9 mouse cellular contexts compared by ENCODE assay signal in genomic region chr19:6297641-6298040, GRCm38 (mm10). TPM values are rescaled to one million over a fixed set of nuclear protein-coding genes. Genes with fewer than 3 reads are reported as not detected.
DNase-seq lines count a peak whose midpoint lies in the region; ATAC-seq and TF ChIP-seq lines count a peak whose summit lies in the region.
"Had no signal": no experiment of that assay in that cellular context is flagged by ENCODE, and none has a peak within 500 bp of the region (broad histone marks: within the 10 kb centered on the region; RNA-seq: fewer than 3 reads in every experiment).

No protein-coding gene starts in this region.

- H3K27ac ChIP-seq in brown adipose tissue, adult 24 weeks (replicated peaks; ENCODE audit: low read depth, low read length) = peak overlapping the region; percentile 97
- H3K27ac ChIP-seq in intestine, postnatal 0 days (ENCODE audit: low read depth, low read length) = peak overlapping the region; percentile 46
- H3K27ac ChIP-seq in forebrain, postnatal 0 days (ENCODE audit: low read depth, low read length) = no peak overlapping the region
- H3K27ac ChIP-seq: embryonic facial prominence, embryonic 12.5 days had no signal

- no peaks in the 10 kb centered on the region for H3K9me3 ChIP-seq in intestine, postnatal 0 days (ENCODE audit: control insufficient read depth)
- H3K9me3 ChIP-seq in forebrain, postnatal 0 days (ENCODE audit: low read length) = no peaks in the 10 kb centered on the region
- H3K9me3 ChIP-seq: embryonic facial prominence, embryonic 12.5 days had no signal

- H3K9ac ChIP-seq in intestine, postnatal 0 days (ENCODE audit: low read depth, low read length) = no peak overlapping the region
- H3K9ac ChIP-seq in forebrain, postnatal 0 days = no peak overlapping the region
- H3K9ac ChIP-seq: embryonic facial prominence, embryonic 12.5 days had no signal

- TF ChIP-seq CTCF in intestine, postnatal 0 days (IDR thresholded peaks at IDR 0.05; ENCODE audit: low read depth) = no peak
- TF ChIP-seq CTCF in forebrain, postnatal 0 days (IDR thresholded peaks at IDR 0.05; ENCODE audit: low read depth) = no peak

- H3K27me3 ChIP-seq in intestine, postnatal 0 days (replicated peaks; ENCODE audit: control insufficient read depth, insufficient read depth, low read length) = no peaks in the 10 kb centered on the region
- no peaks in the 10 kb centered on the region for H3K27me3 ChIP-seq in splenic B cell, adult 2 months (ENCODE audit: control insufficient read depth, insufficient read depth, low read length, poor library complexity, severe bottlenecking)
- H3K27me3 ChIP-seq in forebrain, postnatal 0 days (ENCODE audit: insufficient read depth, low read length) = no peaks in the 10 kb centered on the region
- H3K27me3 ChIP-seq: embryonic facial prominence, embryonic 12.5 days had no signal

- DNase-seq in urinary bladder, adult 18-20 months (ENCODE audit: low spot score in 2 of 2) = peak; percentile 57 to 84
- DNase-seq in urinary bladder, postnatal 10 days (ENCODE audit: low spot score) = no peak
- peak; percentile 42 for DNase-seq in splenic B cell, adult 2 months (ENCODE audit: low read depth, low spot score)
- DNase-seq in layer of hippocampus, adult 8-10 months (ENCODE audit: low spot score in 2 of 2) = no peak
- DNase-seq in right cerebral cortex, postnatal 36 days (ENCODE audit: low spot score in 2 of 2) = no peak
- DNase-seq in forebrain, postnatal 0 days = no peak

- H3K36me3 ChIP-seq in intestine, postnatal 0 days (ENCODE audit: control insufficient read depth, insufficient read depth) = peaks cover 65% of the 10 kb centered on the region
- peaks cover 15% of the 10 kb centered on the region for H3K36me3 ChIP-seq in splenic B cell, adult 2 months (ENCODE audit: control insufficient read depth, insufficient read depth, low read length, poor library complexity, severe bottlenecking)
- H3K36me3 ChIP-seq in forebrain, postnatal 0 days (ENCODE audit: insufficient read depth) = peaks cover 63% of the 10 kb centered on the region

- H3K4me2 ChIP-seq in intestine, postnatal 0 days (replicated peaks; ENCODE audit: low read depth) = no peak overlapping the region
- H3K4me2 ChIP-seq in forebrain, postnatal 0 days (ENCODE audit: low read depth) = no peak overlapping the region
- H3K4me2 ChIP-seq: embryonic facial prominence, embryonic 12.5 days had no signal

- peaks cover 81% of the 10 kb centered on the region for H3K4me1 ChIP-seq in brown adipose tissue, adult 24 weeks (ENCODE audit: control insufficient read depth, insufficient read depth, insufficient read length, low read length)
- H3K4me1 ChIP-seq in intestine, postnatal 0 days (replicated peaks; ENCODE audit: control insufficient read depth, insufficient read depth, low read length) = no peaks in the 10 kb centered on the region; the same call in 1 of the 2 replicates
- no peaks in the 10 kb centered on the region for H3K4me1 ChIP-seq in forebrain, postnatal 0 days (ENCODE audit: insufficient read depth)
- H3K4me1 ChIP-seq: embryonic facial prominence, embryonic 12.5 days had no signal

- 73% methylated on average over 9 of the region's 9 CpGs for WGBS in intestine, postnatal 0 days
- 92% methylated on average over 9 of the region's 9 CpGs for WGBS in forebrain, postnatal 0 days

- peak; percentile 55 for ATAC-seq in intestine, postnatal 0 days
- no peak for ATAC-seq in forebrain, postnatal 0 days

- no peak overlapping the region for H3K4me3 ChIP-seq in brown adipose tissue, adult 24 weeks (ENCODE audit: insufficient read depth, low read depth, low read length)
- no peak overlapping the region for H3K4me3 ChIP-seq in intestine, postnatal 0 days (ENCODE audit: low read depth, low read length)
- H3K4me3 ChIP-seq in forebrain, postnatal 0 days (ENCODE audit: low read depth, low read length) = no peak overlapping the region
- H3K4me3 ChIP-seq: embryonic facial prominence, embryonic 12.5 days had no signal

RNA-seq across cellular contexts. Expression of gene Cdc42bpg, which starts 8.6 kb away (rescaled TPM):
- 2.5 and 2.8 TPM in 2 replicates for polyA plus RNA-seq in brown adipose tissue, adult 24 weeks (2012; ENCODE audit: insufficient read depth, insufficient read length, missing spikeins)
- polyA plus RNA-seq in intestine, postnatal 0 days (2015; fragmentation: Nextera tagmentation; extraction: Ambion mirVana) = 1.8 and 2.3 TPM in 2 replicates
- 1 to 10 TPM; 5.9 to 9.5 (median 6.5) TPM for total RNA-seq in layer of hippocampus, adult 8-10 months (2022)
- 3.1 and 4.7 TPM in 2 replicates for total RNA-seq in forebrain, postnatal 0 days (2014; rRNA removed)
- polyA plus RNA-seq in forebrain, postnatal 0 days (2015; fragmentation: Nextera tagmentation; extraction: Ambion mirVana) = 0.11 and 0.23 TPM in 2 replicates

RNA-seq across cellular contexts. Expression of gene Ehd1, which starts 21.1 kb away (rescaled TPM):
- 39.6 and 42.8 TPM in 2 replicates for polyA plus RNA-seq in brown adipose tissue, adult 24 weeks (2012; ENCODE audit: insufficient read depth, insufficient read length, missing spikeins)
- 177 and 201 TPM in 2 replicates for polyA plus RNA-seq in intestine, postnatal 0 days (2015; fragmentation: Nextera tagmentation; extraction: Ambion mirVana)
- total RNA-seq in layer of hippocampus, adult 8-10 months (2022) = 10 to 100 TPM; 59.1 to 76.4 (median 70.3) TPM
- total RNA-seq in forebrain, postnatal 0 days (2014; rRNA removed) = 91.9 and 120 TPM in 2 replicates
- 69.9 and 75.4 TPM in 2 replicates for polyA plus RNA-seq in forebrain, postnatal 0 days (2015; fragmentation: Nextera tagmentation; extraction: Ambion mirVana)

RNA-seq across cellular contexts. Expression of gene Men1, which starts 37.1 kb away (rescaled TPM):
- polyA plus RNA-seq in brown adipose tissue, adult 24 weeks (2012; ENCODE audit: insufficient read depth, insufficient read length, missing spikeins) = 13.9 and 22.2 TPM in 2 replicates
- 17.1 and 19.6 TPM in 2 replicates for polyA plus RNA-seq in intestine, postnatal 0 days (2015; fragmentation: Nextera tagmentation; extraction: Ambion mirVana)
- 10 to 100 TPM; 60.0 to 74.4 (median 63.5) TPM for total RNA-seq in layer of hippocampus, adult 8-10 months (2022)
- 60.5 and 64.3 TPM in 2 replicates for total RNA-seq in forebrain, postnatal 0 days (2014; rRNA removed)
- polyA plus RNA-seq in forebrain, postnatal 0 days (2015; fragmentation: Nextera tagmentation; extraction: Ambion mirVana) = 58.3 and 60.9 TPM in 2 replicates

RNA-seq across cellular contexts. Expression of gene Map4k2, which starts 43.3 kb away (rescaled TPM):
- 7.9 and 14.0 TPM in 2 replicates for polyA plus RNA-seq in brown adipose tissue, adult 24 weeks (2012; ENCODE audit: insufficient read depth, insufficient read length, missing spikeins)
- polyA plus RNA-seq in intestine, postnatal 0 days (2015; fragmentation: Nextera tagmentation; extraction: Ambion mirVana) = 4.1 and 4.3 TPM in 2 replicates
- total RNA-seq in layer of hippocampus, adult 8-10 months (2022) = 100 to 1,000 TPM in 2 of 4 experiments, 10 to 100 TPM in 2; 85.0 to 114 (median 103) TPM
- total RNA-seq in forebrain, postnatal 0 days (2014; rRNA removed) = 43.0 and 55.8 TPM in 2 replicates
- polyA plus RNA-seq in forebrain, postnatal 0 days (2015; fragmentation: Nextera tagmentation; extraction: Ambion mirVana) = 6.7 and 9.7 TPM in 2 replicates

RNA-seq across cellular contexts. Expression of gene Atg2a, which starts 56.2 kb away (rescaled TPM):
- 9.6 and 9.9 TPM in 2 replicates for polyA plus RNA-seq in brown adipose tissue, adult 24 weeks (2012; ENCODE audit: insufficient read depth, insufficient read length, missing spikeins)
- 3.6 and 4.0 TPM in 2 replicates for polyA plus RNA-seq in intestine, postnatal 0 days (2015; fragmentation: Nextera tagmentation; extraction: Ambion mirVana)
- 10 to 100 TPM; 34.1 to 41.8 (median 37.1) TPM for total RNA-seq in layer of hippocampus, adult 8-10 months (2022)
- total RNA-seq in forebrain, postnatal 0 days (2014; rRNA removed) = 21.0 and 26.7 TPM in 2 replicates
- polyA plus RNA-seq in forebrain, postnatal 0 days (2015; fragmentation: Nextera tagmentation; extraction: Ambion mirVana) = 5.9 and 7.6 TPM in 2 replicates

Comparison
In these comparisons a context has a peak if more than half of its experiments do, and no peak if none do; other contexts are left out.
1. DNase-seq: peak in urinary bladder, adult 18-20 months (2 of 2) and splenic B cell, adult 2 months (single experiment); none in urinary bladder, postnatal 10 days (single experiment), layer of hippocampus, adult 8-10 months (0 of 2), right cerebral cortex, postnatal 36 days (0 of 2) and forebrain, postnatal 0 days (single experiment).